Mouse (Mus musculus) retina, postnatal 7 days (tissue): ENCODE data around the gene Hoxd4.

Experiments
- DNase-seq: peaks from one replicate; pipeline ENCODE4 v3.0.0-alpha.2; 2012; ENCODE audit warnings: low read depth, low spot score

The Hoxd4 gene

GRCm38 (mm10) chr2:74745540-74746297, 34.0 kb downstream of the Hoxd4 start:
- no peak for DNase-seq

- DNase-seq: no peak
These were observed 34.7 kb downstream of the Hoxd4 start for GRCm38 (mm10) chr2:74746298-74746921.

DNA sequence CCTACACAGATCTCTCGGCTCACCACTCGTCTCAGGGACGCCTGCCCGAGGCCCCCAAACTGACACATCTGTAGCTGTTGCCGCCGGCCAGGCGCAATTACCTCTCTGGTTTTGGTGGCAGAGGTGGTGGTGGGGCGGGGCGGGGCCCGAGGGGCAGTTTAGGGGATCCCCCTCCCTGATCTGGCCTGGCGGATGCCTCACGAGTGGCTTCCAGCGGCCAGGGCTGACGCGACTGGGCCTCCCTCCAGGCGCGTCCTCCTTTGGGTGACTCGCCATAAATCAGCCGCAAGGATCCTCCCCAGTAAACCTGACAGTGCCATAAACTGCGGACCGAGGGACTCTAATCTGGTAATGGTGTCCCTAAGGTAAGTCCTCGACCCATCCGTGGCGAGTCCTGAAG, 35.3 kb downstream of the Hoxd4 start:
- no peak for DNase-seq

- no peak for DNase-seq
These were observed 36.0 kb downstream of the Hoxd4 start for GRCm38 (mm10) chr2:74747661-74748141.

DNA sequence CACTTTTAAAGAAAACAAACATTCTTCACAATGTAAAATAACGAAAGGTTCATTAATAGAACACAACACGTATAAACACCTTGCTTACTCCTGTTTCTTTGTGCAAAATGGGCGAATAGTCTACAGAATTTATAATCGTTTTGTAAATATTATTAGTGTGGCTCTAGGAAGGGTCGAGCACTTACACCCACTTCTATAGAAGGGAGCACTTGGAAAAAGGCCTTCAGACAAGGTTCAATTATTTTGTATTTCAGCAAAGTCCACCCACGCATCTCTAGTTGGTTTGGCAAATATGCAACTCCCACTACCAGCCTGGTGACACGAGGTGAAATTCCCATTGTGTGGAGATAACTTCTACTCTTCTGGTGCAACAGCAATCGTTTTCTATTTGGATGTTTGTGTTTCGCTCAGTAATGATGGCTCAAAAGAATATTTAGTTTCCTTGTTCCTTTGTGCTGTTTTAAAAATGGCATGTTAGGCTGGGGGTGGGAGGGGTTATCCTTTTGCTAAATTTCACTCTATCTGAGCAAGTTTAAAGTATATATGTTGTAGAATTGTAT, 36.8 kb downstream of the Hoxd4 start:
- DNase-seq: no peak

GRCm38 (mm10) chr2:74749337-74750121, 37.8 kb downstream of the Hoxd4 start:
- DNase-seq: no peak

DNA sequence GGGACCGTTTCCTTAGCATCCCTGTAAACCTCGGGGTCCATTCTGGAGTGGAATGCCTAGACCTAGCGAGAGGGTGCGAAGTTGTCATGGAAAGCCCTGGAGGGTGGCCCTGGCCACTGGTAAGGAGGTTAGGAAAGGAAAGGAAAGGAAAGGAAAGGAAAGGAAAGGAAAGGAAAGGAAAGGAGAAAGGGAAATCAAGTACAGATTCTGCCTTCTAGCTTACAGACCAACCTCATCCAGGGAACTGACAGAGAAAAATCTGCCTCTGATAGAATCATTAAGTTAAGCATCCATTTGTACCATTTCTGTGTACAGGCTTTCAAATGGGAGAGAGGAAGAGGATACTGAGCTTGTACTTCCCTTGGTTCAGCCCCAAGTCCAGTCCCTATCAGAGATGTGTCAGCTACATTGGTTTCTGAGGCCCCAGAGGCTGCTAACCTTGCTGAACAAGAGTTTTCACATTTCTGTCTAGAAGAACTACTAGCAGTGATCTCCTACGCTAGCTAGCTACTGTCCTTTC, 39.1 kb downstream of the Hoxd4 start:
- DNase-seq: no peak

DNA sequence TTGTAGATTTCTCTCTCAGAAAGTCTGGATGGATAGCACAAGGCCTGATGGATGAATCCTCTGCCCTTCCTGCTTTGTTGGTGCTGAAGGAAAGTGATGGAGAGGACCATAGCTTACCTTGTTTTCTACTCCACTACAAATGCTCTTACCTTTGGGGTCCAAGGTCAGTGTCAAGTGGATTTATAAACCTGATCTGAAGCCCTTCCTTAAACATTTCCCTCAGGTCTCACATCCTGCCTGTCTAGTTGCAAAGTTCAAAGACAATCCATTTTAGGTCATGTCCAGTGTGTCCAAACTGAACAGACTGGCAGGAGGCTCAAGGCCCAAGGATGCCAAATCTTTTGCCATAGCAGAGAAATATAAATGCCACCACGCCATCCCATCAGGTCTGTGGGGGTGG, 40.1 kb downstream of the Hoxd4 start:
- DNase-seq: no peak

- no peak for DNase-seq
These were observed 40.9 kb downstream of the Hoxd4 start for GRCm38 (mm10) chr2:74752431-74753174.

GRCm38 (mm10) chr2:74753175-74753523, 41.4 kb downstream of the Hoxd4 start:
- no peak for DNase-seq

GRCm38 (mm10) chr2:74753711-74754110, 42.0 kb downstream of the Hoxd4 start:
- DNase-seq: no peak

DNA sequence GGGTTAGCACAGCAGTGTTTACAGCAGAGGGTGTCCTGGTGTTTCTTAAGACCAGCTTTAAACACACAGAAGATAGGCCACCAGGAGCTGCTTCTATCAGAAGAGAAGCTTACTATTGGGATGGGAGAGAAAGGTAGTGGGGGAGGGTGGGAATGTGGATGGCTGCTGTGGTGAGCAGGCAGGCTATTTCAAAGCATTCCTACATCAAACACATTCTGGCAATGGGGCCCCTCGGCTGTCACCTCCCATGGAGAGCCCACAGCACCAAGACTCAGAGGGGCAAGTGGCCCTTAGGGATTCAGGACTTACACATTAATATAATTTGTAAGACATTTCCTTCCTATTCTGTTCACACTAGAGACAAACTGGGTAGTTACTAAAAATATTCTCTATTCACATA, 48.4 kb downstream of the Hoxd4 start:
- DNase-seq: no peak

DNA sequence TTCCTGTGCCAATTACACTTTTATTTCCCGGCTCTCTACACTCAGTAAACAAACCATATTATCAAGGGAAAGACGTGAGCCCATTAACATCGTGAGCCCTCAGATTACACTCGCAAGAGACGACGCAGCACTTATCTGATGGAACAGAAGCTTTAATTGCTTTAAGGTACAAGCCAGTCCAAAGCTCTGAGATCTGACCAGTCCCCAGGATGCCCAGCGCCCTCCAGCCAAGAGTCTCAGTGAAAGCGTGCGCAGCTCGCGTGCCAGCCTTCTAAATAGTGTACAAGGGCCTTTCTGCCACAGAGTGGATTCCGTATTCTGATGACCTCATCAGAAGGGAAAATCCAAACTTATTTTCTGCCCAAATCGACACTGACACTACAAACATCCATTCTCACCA, 50.2 kb downstream of the Hoxd4 start:
- DNase-seq: no peak

GRCm38 (mm10) chr2:74762522-74763244, 51.0 kb downstream of the Hoxd4 start, which contains the start of gene Hoxd1:
TSS of gene Hoxd1 (plus strand) at chr2:74762980.
- DNase-seq: no peak

DNA sequence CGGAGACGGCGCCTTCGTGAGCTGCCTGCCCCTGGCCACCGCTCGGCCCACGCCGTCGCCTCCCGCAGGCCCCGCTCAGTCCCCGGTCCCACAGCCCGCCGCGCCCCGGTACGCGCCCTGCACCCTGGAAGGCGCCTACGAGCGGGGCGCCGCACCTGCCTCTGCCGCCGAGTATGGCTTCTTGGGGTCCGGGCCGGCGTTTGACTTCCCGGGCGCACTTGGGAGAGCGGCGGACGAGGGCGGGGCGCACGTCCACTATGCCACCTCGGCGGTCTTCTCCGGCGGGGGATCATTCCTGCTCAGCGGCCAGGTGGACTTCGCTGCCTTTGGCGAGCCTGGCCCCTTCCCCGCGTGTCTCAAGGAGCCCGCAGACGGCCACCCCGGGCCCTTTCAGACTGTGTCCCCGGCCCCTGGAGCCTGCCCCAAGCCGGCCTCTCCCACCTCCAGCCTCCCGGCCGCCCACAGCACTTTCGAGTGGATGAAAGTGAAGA, 51.6 kb downstream of the Hoxd4 start:
- no peak for DNase-seq

DNA sequence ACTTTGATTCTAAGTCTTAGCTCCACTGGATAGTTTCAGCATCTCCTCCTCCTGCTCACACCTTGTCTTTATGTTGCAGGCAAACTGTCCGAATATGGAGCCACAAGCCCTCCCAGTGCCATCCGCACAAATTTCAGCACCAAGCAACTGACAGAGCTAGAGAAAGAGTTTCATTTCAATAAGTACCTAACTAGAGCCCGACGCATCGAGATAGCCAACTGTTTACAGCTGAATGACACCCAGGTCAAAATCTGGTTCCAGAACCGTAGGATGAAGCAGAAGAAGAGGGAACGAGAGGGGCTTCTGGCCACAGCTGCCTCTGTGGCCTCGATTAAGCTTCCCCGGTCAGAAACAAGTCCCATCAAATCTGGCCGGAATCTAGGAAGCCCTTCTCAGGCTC, 52.2 kb downstream of the Hoxd4 start:
- DNase-seq: no peak

GRCm38 (mm10) chr2:74774359-74774758, 62.6 kb downstream of the Hoxd4 start:
- DNase-seq: no peak

DNA sequence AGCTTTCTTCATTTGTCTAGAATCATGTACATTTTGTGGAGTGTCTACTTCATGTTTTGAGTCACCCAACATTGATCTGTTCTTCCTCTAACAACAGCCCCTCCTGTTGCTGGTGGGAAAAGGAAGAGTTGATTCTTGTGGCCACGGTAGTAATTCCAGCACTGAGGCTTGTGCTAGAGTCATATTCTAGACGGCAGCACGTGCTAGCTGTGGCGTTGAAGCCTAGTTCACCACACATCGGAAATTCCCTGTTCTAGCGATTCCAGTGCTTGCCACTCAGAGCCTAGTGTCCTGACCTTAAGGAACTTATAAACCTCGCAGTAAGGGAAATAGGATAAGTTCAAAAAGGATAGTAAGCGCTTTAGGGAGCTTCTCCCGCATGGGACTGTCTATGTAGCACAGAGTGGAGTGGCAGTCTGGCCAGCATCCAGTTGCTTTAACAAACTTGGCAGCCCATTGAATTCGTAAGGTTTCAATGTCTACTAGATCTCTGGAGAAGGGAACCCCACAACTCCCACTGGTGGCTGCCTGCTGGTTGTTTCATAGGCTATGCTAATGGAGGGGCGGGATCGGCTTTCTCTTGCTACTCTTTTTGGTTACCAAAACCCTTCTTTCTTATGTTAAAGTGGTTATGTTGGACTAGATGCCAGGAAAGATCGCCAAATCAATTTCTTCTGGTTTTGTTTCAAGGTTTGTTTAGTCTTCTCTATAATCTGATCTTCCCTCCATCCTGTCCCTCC, 66.0 kb downstream of the Hoxd4 start:
- DNase-seq: no peak
